Mouse (Mus musculus): ENCODE data around the gene Tlr12.
"Not testable (repeated sequence)": the region's sequence is repeated elsewhere in the genome, so short reads cannot be mapped to it uniquely, and the experiment has no call there.

Tlr12 gene

GRCm38 (mm10) chr4:128618246-128618911 lies at the start of gene Tlr12:
TSS of gene Tlr12 (minus strand) at chr4:128618619.
- no peak for ATAC-seq (ENCODE audit: low TSS enrichment)

DNA sequence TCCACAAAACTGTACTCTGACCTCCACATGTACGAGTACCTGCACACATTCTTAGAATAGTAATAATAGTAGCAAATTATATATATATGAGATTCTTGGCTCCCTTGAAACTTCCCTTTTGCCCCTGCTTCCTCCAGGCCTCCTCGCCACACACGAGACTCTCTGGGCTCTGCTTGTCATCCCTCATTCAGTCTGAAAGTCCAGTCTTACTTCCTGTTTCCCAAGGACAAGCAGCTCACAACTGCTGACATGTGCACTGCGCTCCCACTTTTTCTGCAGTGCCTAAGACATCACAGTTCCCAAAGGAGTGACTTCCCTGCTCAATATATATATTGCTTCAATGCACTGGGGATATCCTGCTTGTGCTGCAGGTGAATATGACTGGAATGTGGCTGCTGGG lies 48.8 kb upstream of the Tlr12 start:
- ATAC-seq (ENCODE audit: low TSS enrichment) = not testable (repeated sequence)

DNA sequence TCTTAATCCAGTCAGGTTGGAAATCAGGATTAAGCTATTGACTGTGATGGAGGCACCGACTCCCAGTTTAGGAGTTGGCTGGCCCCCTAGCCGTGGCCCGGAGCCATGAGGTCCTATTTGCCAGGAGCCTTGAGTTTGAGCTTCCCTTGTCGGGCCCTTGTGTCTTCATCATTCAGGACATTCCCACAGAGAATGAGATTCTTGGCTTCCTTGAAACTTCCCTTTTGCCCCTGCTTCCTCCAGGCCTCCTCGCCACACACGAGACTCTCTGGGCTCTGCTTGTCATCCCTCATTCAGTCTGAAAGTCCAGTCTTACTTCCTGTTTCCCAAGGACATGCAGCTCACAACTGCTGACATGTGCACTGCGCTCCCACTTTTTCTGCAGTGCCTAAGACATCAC lies 47.9 kb upstream of the Tlr12 start:
- not testable (repeated sequence) for ATAC-seq (ENCODE audit: low TSS enrichment)

DNA sequence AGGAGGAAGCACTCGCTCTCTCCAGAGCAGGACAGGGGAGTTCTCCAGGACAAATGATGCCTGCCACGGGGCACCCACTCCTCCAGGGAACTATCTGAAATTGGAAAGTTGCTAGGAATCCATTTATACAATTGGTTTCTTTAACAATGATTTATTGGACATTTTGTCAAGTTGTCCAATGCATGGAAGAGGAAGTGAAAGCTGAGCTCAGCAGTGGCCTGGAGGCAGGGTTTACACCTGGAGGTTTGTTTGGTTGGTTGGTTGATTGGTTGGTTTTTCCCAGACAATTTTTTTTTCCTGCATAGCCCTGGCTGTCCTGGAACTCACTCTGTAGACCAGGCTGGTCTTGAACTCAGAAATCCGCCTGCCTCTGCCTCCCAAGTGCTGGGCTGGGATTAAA lies 45.6 kb upstream of the Tlr12 start:
- ATAC-seq (ENCODE audit: low TSS enrichment) = no peak

DNA sequence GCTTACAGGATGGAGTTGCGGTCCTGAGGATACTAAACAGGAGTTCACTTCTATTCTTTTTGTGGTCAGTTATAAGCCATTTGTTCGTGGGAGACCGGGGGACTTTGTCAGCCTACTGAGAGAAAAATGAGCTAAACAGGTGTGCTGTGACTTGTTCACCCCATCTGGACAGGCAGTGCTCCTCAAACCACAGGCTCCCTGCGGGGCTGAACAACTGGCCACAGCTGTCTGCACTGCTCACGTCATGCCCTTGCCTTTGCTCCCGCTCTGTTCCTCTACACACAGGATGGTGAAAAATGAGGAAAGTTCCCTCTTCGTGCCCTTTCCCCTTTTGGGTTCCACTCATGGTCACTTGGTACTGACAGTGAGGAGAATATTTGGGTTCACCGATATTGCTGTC lies 42.6 kb upstream of the Tlr12 start:
- ATAC-seq (ENCODE audit: low TSS enrichment) = no peak

- no peak for ATAC-seq (ENCODE audit: low TSS enrichment)
Observed at GRCm38 (mm10) chr4:128660196-128660595, 41.8 kb upstream of the Tlr12 start.

- no peak for ATAC-seq (ENCODE audit: low TSS enrichment)
Observed at GRCm38 (mm10) chr4:128655446-128655845, 37.0 kb upstream of the Tlr12 start.

GRCm38 (mm10) chr4:128654505-128655381 lies 36.3 kb upstream of the Tlr12 start, which contains the start of gene Phc2:
TSS of gene Phc2 (plus strand) at chr4:128654702.
- ATAC-seq (ENCODE audit: low TSS enrichment) = peak; percentile 94

GRCm38 (mm10) chr4:128652584-128653298 lies 34.3 kb upstream of the Tlr12 start:
- ATAC-seq (ENCODE audit: low TSS enrichment) = no peak

GRCm38 (mm10) chr4:128651530-128651929 lies 33.1 kb upstream of the Tlr12 start:
- no peak for ATAC-seq (ENCODE audit: low TSS enrichment)

- ATAC-seq (ENCODE audit: low TSS enrichment) = no peak
Observed at GRCm38 (mm10) chr4:128648567-128649255, 30.3 kb upstream of the Tlr12 start.

DNA sequence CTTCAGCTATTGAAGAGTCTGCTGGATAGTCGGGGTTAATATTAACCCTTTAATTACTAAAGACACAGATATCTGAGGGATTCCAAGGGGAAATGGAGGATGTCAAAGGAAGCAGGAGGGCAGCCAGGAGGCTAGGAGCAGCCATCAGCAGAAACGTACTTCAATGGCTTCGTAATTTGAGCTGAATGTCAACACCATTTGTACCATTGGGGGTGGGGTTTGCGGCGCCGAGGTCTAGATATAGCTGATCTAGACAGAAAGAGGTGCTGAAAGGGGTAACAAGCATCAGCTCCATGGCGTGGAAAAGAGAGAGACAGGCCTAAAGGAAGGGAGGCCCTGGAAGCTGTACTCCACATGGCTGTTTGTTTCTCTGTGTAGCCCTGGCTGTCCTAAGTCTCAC lies 28.3 kb upstream of the Tlr12 start:
- no peak for ATAC-seq (ENCODE audit: low TSS enrichment)

GRCm38 (mm10) chr4:128645896-128646295 lies 27.5 kb upstream of the Tlr12 start:
- ATAC-seq (ENCODE audit: low TSS enrichment) = no peak

DNA sequence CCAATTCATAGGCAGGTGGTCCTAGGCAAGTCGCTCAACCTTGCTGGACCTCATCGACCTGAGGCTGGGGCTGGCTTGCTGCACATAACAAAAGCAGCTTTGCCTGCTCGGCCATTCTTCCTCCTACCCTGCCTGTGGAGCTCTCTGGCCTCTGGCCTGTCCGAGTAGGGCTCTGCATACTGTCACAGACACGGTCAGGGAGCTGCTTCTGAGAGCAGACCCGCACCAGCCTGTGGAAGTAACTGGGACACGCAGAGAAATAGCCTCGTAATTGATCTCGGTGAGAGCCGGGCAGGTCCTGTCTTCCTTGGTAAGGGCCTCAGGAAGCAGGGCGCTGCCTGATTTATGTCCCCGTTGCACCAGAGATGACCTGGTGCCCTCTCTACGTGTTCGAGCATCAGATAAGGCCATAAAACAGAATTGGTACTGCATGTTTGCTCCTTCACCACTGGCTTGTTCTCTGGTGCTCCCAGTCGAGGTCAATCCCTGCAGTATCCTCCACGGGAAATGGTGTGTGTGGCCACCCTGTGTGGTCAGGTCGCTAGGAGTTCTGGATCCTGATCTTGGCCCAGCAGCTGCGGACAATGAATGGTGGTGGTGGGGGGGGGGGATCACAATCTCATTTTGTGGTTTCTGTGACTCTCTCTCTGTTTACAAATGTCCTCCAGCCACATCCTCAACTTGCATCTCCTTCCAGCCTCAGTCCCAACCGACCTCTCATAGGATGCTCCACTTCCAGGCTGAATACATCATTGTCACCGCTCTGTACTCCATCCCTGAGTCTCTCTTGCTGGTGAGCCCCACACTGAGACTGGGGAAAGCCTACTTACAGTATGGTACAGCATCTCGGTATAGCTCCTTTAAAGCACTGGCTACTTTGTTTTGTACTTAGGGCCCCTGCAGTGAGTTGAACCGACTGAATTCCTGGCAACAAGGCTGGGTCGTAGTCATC lies 23.6 kb upstream of the Tlr12 start:
- ATAC-seq (ENCODE audit: low TSS enrichment) = no peak

GRCm38 (mm10) chr4:128638265-128638923 lies 20.0 kb upstream of the Tlr12 start:
- no peak for ATAC-seq (ENCODE audit: low TSS enrichment)

DNA sequence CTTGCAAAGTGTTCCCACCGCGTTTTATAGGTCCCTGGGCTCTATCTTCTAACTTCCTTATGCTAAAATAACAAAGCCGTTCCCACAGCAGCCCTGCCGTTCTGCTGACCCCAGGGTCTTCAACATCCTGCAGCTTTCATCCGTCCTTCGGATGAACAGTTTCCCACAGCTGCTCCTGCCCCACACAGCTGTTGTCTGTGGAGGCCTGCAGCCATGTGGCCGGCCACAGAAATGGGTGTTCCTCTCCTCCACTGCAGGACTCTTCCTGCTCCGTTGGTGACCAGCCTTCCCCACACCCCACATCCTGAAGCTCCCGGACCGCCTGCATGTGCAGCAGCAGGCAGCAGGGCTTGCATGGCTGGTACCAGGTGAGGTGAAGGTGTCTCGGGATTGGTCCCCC lies 18.8 kb upstream of the Tlr12 start:
- ATAC-seq (ENCODE audit: low TSS enrichment) = no peak

DNA sequence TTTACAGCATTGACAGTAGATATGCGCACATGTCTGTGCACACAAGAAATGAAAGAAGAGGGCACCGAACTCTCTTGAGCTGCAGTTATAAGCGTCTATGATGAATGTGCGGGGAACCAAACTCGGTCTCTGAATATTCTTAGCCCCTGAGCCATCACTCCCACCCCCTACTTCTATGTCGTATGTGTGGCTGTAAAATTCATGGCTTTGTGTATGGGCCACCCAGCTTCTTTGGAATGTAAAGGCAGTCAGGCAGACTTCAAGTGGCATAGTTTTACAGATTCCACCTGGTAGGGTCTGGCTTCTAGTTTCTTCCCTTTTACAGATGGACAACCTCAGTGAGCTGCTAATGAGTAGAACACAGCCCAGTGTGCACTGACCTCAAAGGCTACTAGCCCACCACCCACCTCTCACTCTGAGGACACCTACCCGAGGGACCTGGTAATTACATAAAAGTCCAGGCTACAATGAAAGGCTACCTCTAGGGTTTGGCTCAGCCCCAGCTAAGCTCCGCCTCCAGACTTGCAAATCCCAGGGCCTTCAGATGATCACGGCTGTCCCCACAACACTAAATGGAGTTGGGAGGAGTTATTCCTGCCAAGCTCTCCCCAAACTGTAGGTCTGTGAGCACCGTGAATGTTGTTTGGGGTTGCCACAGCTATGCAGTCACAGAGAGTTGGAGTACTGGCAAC lies 17.6 kb upstream of the Tlr12 start:
- ATAC-seq (ENCODE audit: low TSS enrichment) = no peak

DNA sequence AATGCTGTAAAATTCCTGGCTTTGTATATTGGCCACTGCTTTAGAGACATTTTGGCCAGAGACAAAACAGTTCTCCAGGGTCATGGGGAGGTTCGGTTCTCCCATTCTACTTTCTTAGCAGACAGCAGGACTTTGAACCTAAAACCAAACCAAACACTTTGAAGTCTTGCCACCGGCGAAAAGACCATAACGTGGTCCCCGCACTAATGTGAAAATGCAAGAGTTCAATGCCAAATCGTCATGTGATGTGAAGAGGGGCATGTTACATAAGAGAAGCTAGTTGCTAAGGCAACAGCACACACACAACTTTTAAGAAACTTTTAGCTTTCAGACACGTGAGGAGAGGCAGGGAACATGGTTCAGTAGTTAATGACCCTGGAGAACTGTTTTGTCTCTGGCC lies 17.0 kb upstream of the Tlr12 start:
- no peak for ATAC-seq (ENCODE audit: low TSS enrichment)

- no peak for ATAC-seq (ENCODE audit: low TSS enrichment)
Observed at GRCm38 (mm10) chr4:128621109-128621508, 2.7 kb upstream of the Tlr12 start.

DNA sequence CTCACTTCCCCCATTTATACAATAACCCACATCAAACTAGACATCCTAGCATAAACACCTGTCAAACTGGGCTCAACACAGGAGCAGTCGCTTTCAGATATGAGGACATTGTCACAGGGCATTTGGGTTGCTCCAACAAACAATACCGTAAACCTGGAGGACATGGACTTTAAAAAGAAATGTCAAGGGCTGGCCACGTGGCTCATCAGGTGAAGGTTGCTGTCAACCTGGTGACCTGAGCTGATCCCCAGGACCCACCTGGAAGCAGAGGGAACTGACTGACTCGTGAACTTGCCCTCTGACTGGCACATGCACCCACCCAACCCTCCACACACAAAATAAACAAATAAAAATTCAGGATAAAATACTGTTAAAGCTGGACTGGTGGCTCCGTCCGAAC lies 2.2 kb upstream of the Tlr12 start:
- ATAC-seq (ENCODE audit: low TSS enrichment) = no peak
